Mouse (Mus musculus): ENCODE measurements around the gene Galnt16.

Gene Galnt16

GRCm38 (mm10) chr12:80533876-80534275 lies 15.8 kb downstream of the Galnt16 start:
- DNase-seq, result no peak

- no peak for DNase-seq
Observed at GRCm38 (mm10) chr12:80537313-80537712, 19.2 kb downstream of the Galnt16 start.

GRCm38 (mm10) chr12:80538311-80538710 lies 20.2 kb downstream of the Galnt16 start:
- no peak for DNase-seq

- no peak for DNase-seq
Observed at GRCm38 (mm10) chr12:80545310-80545709, 27.2 kb downstream of the Galnt16 start.

GRCm38 (mm10) chr12:80549646-80550045 lies 31.6 kb downstream of the Galnt16 start:
- no peak for DNase-seq

GRCm38 (mm10) chr12:80553157-80553556 lies 35.1 kb downstream of the Galnt16 start:
- no peak for DNase-seq

GRCm38 (mm10) chr12:80554312-80554711 lies 36.2 kb downstream of the Galnt16 start:
- DNase-seq, result no peak

GRCm38 (mm10) chr12:80561904-80562303 lies 43.8 kb downstream of the Galnt16 start:
- no peak for DNase-seq

GRCm38 (mm10) chr12:80562793-80563192 lies 44.7 kb downstream of the Galnt16 start:
- DNase-seq, result no peak

GRCm38 (mm10) chr12:80564990-80565389 lies 46.9 kb downstream of the Galnt16 start:
- DNase-seq, result no peak

- no peak for DNase-seq
Observed at GRCm38 (mm10) chr12:80565793-80566192, 47.7 kb downstream of the Galnt16 start.

- DNase-seq, result no peak
Observed at GRCm38 (mm10) chr12:80566502-80566901, 48.4 kb downstream of the Galnt16 start.

- DNase-seq, result no peak
Observed at GRCm38 (mm10) chr12:80567375-80567774, 49.3 kb downstream of the Galnt16 start.

- no peak for DNase-seq
Observed at GRCm38 (mm10) chr12:80569561-80569960, 51.5 kb downstream of the Galnt16 start.

- no peak for DNase-seq
Observed at GRCm38 (mm10) chr12:80574318-80574717, 56.2 kb downstream of the Galnt16 start.

- DNase-seq, result no peak
Observed at GRCm38 (mm10) chr12:80574825-80575371, 56.8 kb downstream of the Galnt16 start.

GRCm38 (mm10) chr12:80577049-80577448 lies 59.0 kb downstream of the Galnt16 start:
- DNase-seq, result peak in 1 of 2 experiments; percentile 27

GRCm38 (mm10) chr12:80581357-80581756 lies 63.3 kb downstream of the Galnt16 start:
- DNase-seq, result no peak

GRCm38 (mm10) chr12:80584973-80585372 lies 66.9 kb downstream of the Galnt16 start:
- no peak for DNase-seq

- DNase-seq, result no peak
Observed at GRCm38 (mm10) chr12:80594141-80594540, 76.1 kb downstream of the Galnt16 start.

- DNase-seq, result no peak
Observed at GRCm38 (mm10) chr12:80594781-80595180, 76.7 kb downstream of the Galnt16 start.

- DNase-seq, result no peak
Observed at GRCm38 (mm10) chr12:80595566-80595965, 77.5 kb downstream of the Galnt16 start.

GRCm38 (mm10) chr12:80595968-80596367 lies 77.9 kb downstream of the Galnt16 start:
- no peak for DNase-seq

GRCm38 (mm10) chr12:80598236-80598635 lies 80.2 kb downstream of the Galnt16 start:
- no peak for DNase-seq

GRCm38 (mm10) chr12:80598756-80599155 lies 80.7 kb downstream of the Galnt16 start:
- DNase-seq, result no peak
